Mouse (Mus musculus): Measurements from ENCODE around the gene Zmiz2. TPM values are rescaled to one million over a fixed set of nuclear protein-coding genes. Genes with fewer than 3 reads are reported as not detected.
"Not testable (repeated sequence)": the region's sequence is repeated elsewhere in the genome, so short reads cannot be mapped to it uniquely, and the experiment has no call there.

The Zmiz2 gene
- polyA plus RNA-seq, 1 experiment: 22.0 TPM

- Histone ChIP-seq H3K27ac (ENCODE audit: insufficient read depth, low read length) (no peak overlapping the region), H3K4me3 (ENCODE audit: insufficient read depth, low read length) (no peak overlapping the region), H3K4me1 (ENCODE audit: control insufficient read depth, insufficient read depth, low read length) (peaks cover 8% of the 10 kb centered on the region)
- TF ChIP-seq CTCF (IDR thresholded peaks at IDR 0.05; ENCODE audit: borderline replicate concordance, insufficient read depth, low read length) (no peak), POLR2A (IDR thresholded peaks at IDR 0.05; ENCODE audit: low read depth, low read length) (no peak)
Measured at GRCm38 (mm10) chr11:6410050-6410602, 21.3 kb downstream of the Zmiz2 start.

GRCm38 (mm10) chr11:6410755-6411154 lies 21.9 kb downstream of the Zmiz2 start:
- H3K4me1 ChIP-seq (ENCODE audit: control insufficient read depth, insufficient read depth, low read length); H3K4me3 ChIP-seq (ENCODE audit: insufficient read depth, low read length): not testable (repeated sequence)

GRCm38 (mm10) chr11:6411684-6412083 lies 22.8 kb downstream of the Zmiz2 start:
- Histone ChIP-seq H3K27ac (ENCODE audit: insufficient read depth, low read length) (no peak overlapping the region), H3K4me1 (ENCODE audit: control insufficient read depth, insufficient read depth, low read length) (peaks cover 2% of the 10 kb centered on the region; the same call in 1 of the 2 replicates), H3K4me3 (ENCODE audit: insufficient read depth, low read length) (no peak overlapping the region)
- TF ChIP-seq CTCF (IDR thresholded peaks at IDR 0.05; ENCODE audit: borderline replicate concordance, insufficient read depth, low read length) (peak; percentile 73), POLR2A (IDR thresholded peaks at IDR 0.05; ENCODE audit: low read depth, low read length) (no peak)

More at GRCm38 (mm10) chr11:6410755-6411154, 21.9 kb downstream of the Zmiz2 start:
- not testable (repeated sequence) for H3K27ac ChIP-seq (ENCODE audit: insufficient read depth, low read length)

GRCm38 (mm10) chr11:6413264-6413663 lies 24.4 kb downstream of the Zmiz2 start:
- TF ChIP-seq CTCF (IDR thresholded peaks at IDR 0.05; ENCODE audit: borderline replicate concordance, insufficient read depth, low read length) (no peak), POLR2A (IDR thresholded peaks at IDR 0.05; ENCODE audit: low read depth, low read length) (no peak)
- no peaks in the 10 kb centered on the region for H3K4me1 ChIP-seq (ENCODE audit: control insufficient read depth, insufficient read depth, low read length)
- no peak overlapping the region for H3K27ac ChIP-seq (ENCODE audit: insufficient read depth, low read length)
- H3K4me3 ChIP-seq (ENCODE audit: insufficient read depth, low read length): no peak overlapping the region

GRCm38 (mm10) chr11:6414751-6415550 lies 26.1 kb downstream of the Zmiz2 start, which contains the start of gene Ppia:
TSS of gene Ppia (plus strand) at chr11:6415443.
- TF ChIP-seq CTCF (IDR thresholded peaks at IDR 0.05; ENCODE audit: borderline replicate concordance, insufficient read depth, low read length) (no peak), POLR2A (IDR thresholded peaks at IDR 0.05; ENCODE audit: low read depth, low read length) (peak; percentile 90)
- H3K4me1 ChIP-seq (ENCODE audit: control insufficient read depth, insufficient read depth, low read length): no peaks in the 10 kb centered on the region

GRCm38 (mm10) chr11:6415551-6416404 lies 26.9 kb downstream of the Zmiz2 start:
- peak overlapping the region; percentile 99 for H3K27ac ChIP-seq (ENCODE audit: insufficient read depth, low read length)
- peak overlapping the region; percentile 97 for H3K4me3 ChIP-seq (ENCODE audit: insufficient read depth, low read length)
- TF ChIP-seq CTCF (IDR thresholded peaks at IDR 0.05; ENCODE audit: borderline replicate concordance, insufficient read depth, low read length) (no peak), POLR2A (IDR thresholded peaks at IDR 0.05; ENCODE audit: low read depth, low read length) (peak; percentile 89)
- no peaks in the 10 kb centered on the region for H3K4me1 ChIP-seq (ENCODE audit: control insufficient read depth, insufficient read depth, low read length)

More at GRCm38 (mm10) chr11:6414751-6415550, 26.1 kb downstream of the Zmiz2 start, which contains the start of gene Ppia:
- Histone ChIP-seq H3K4me3 (ENCODE audit: insufficient read depth, low read length) (peak within 1 kb of the TSS; percentile 97), H3K27ac (ENCODE audit: insufficient read depth, low read length) (peak within 1 kb of the TSS; percentile 99)

GRCm38 (mm10) chr11:6416405-6417034 lies 27.6 kb downstream of the Zmiz2 start:
- Histone ChIP-seq H3K4me1 (ENCODE audit: control insufficient read depth, insufficient read depth, low read length) (no peaks in the 10 kb centered on the region), H3K27ac (ENCODE audit: insufficient read depth, low read length) (peak overlapping the region; percentile 95), H3K4me3 (ENCODE audit: insufficient read depth, low read length) (peak overlapping the region; percentile 97)
- TF ChIP-seq POLR2A (IDR thresholded peaks at IDR 0.05; ENCODE audit: low read depth, low read length): peak; percentile 32
- TF ChIP-seq CTCF (IDR thresholded peaks at IDR 0.05; ENCODE audit: borderline replicate concordance, insufficient read depth, low read length): no peak

- H3K4me3 ChIP-seq (ENCODE audit: insufficient read depth, low read length): peak overlapping the region; percentile 97
- 0 out of 2 replicates have a peak overlapping the region, but pooled peaks have one; percentile 45 for H3K27ac ChIP-seq (ENCODE audit: insufficient read depth, low read length)
- no peak for TF ChIP-seq CTCF (IDR thresholded peaks at IDR 0.05; ENCODE audit: borderline replicate concordance, insufficient read depth, low read length)
- TF ChIP-seq POLR2A (IDR thresholded peaks at IDR 0.05; ENCODE audit: low read depth, low read length): 0 out of 2 replicates have a peak, but pooled peaks have one; percentile 38
- no peaks in the 10 kb centered on the region for H3K4me1 ChIP-seq (ENCODE audit: control insufficient read depth, insufficient read depth, low read length)
Measured at GRCm38 (mm10) chr11:6417069-6417468, 28.2 kb downstream of the Zmiz2 start.

- H3K27ac ChIP-seq (ENCODE audit: insufficient read depth, low read length): no peak overlapping the region
- peak overlapping the region; percentile 97 for H3K4me3 ChIP-seq (ENCODE audit: insufficient read depth, low read length)
- TF ChIP-seq CTCF (IDR thresholded peaks at IDR 0.05; ENCODE audit: borderline replicate concordance, insufficient read depth, low read length): no peak
- no peak for TF ChIP-seq POLR2A (IDR thresholded peaks at IDR 0.05; ENCODE audit: low read depth, low read length)
- no peaks in the 10 kb centered on the region for H3K4me1 ChIP-seq (ENCODE audit: control insufficient read depth, insufficient read depth, low read length)
Measured at GRCm38 (mm10) chr11:6417490-6417889, 28.6 kb downstream of the Zmiz2 start.

All from embryonic fibroblast, embryonic 13.5 days (primary cell).